Mouse (Mus musculus): Measurements from ENCODE around the gene Arhgap8.
"Not testable (repeated sequence)": the region's sequence is repeated elsewhere in the genome, so short reads cannot be mapped to it uniquely, and the experiment has no call there.

The Arhgap8 gene

GRCm38 (mm10) chr15:84698189-84698588 is 21.7 kb upstream of the Arhgap8 start:
- DNase-seq (ENCODE audit: low spot score in 2 of 2): no peak

GRCm38 (mm10) chr15:84700147-84700794 is 19.6 kb upstream of the Arhgap8 start:
- peak; percentile 31 to 35 for DNase-seq (ENCODE audit: low spot score in 2 of 2)

- DNase-seq (ENCODE audit: low spot score in 2 of 2): no peak
These were observed 17.9 kb upstream of the Arhgap8 start for GRCm38 (mm10) chr15:84701947-84702346.

GRCm38 (mm10) chr15:84702391-84703345 is 17.2 kb upstream of the Arhgap8 start:
- no peak for DNase-seq (ENCODE audit: low spot score in 2 of 2)

- no peak for DNase-seq (ENCODE audit: low spot score in 2 of 2)
These were observed 15.9 kb upstream of the Arhgap8 start for GRCm38 (mm10) chr15:84703992-84704391.

- DNase-seq (ENCODE audit: low spot score in 2 of 2): no peak
These were observed 14.4 kb upstream of the Arhgap8 start for GRCm38 (mm10) chr15:84705351-84705901.

GRCm38 (mm10) chr15:84706983-84707619 is 12.8 kb upstream of the Arhgap8 start:
- DNase-seq (ENCODE audit: low spot score in 2 of 2): no peak

- no peak for DNase-seq (ENCODE audit: low spot score in 2 of 2)
These were observed 7.1 kb upstream of the Arhgap8 start for GRCm38 (mm10) chr15:84712566-84713405.

- no peak for DNase-seq (ENCODE audit: low spot score in 2 of 2)
These were observed 5.1 kb upstream of the Arhgap8 start for GRCm38 (mm10) chr15:84714730-84715129.

GRCm38 (mm10) chr15:84715132-84715531 is 4.7 kb upstream of the Arhgap8 start:
- DNase-seq (ENCODE audit: low spot score in 2 of 2): no peak

- DNase-seq (ENCODE audit: low spot score in 2 of 2): not testable (repeated sequence)
These were observed 2.1 kb upstream of the Arhgap8 start for GRCm38 (mm10) chr15:84717570-84718270.

GRCm38 (mm10) chr15:84718785-84719184 is 1.1 kb upstream of the Arhgap8 start:
- no peak for DNase-seq (ENCODE audit: low spot score in 2 of 2)

- DNase-seq (ENCODE audit: low spot score in 2 of 2): no peak
These were observed 696 bp downstream of the Arhgap8 start for GRCm38 (mm10) chr15:84720291-84721204.

- not testable (repeated sequence) for DNase-seq (ENCODE audit: low spot score in 2 of 2)
These were observed 3.8 kb downstream of the Arhgap8 start for GRCm38 (mm10) chr15:84723656-84724055.

- no peak for DNase-seq (ENCODE audit: low spot score in 2 of 2)
These were observed 4.3 kb downstream of the Arhgap8 start for GRCm38 (mm10) chr15:84724199-84724598.

- no peak for DNase-seq (ENCODE audit: low spot score in 2 of 2)
These were observed 9.8 kb downstream of the Arhgap8 start for GRCm38 (mm10) chr15:84729685-84730084.

GRCm38 (mm10) chr15:84730893-84731292 is 11.0 kb downstream of the Arhgap8 start:
- DNase-seq (ENCODE audit: low spot score in 2 of 2): no peak

- no peak for DNase-seq (ENCODE audit: low spot score in 2 of 2)
These were observed 12.0 kb downstream of the Arhgap8 start for GRCm38 (mm10) chr15:84731676-84732424.

- DNase-seq (ENCODE audit: low spot score in 2 of 2): no peak
These were observed 12.5 kb downstream of the Arhgap8 start for GRCm38 (mm10) chr15:84732425-84732749.
